Mouse (Mus musculus) right cerebral cortex, postnatal 14 days (tissue): ENCODE data around the gene Pla2g2f.

Source experiments
- DNase-seq: peaks from one replicate; pipeline ENCODE4 v3.0.0; 2022

Gene Pla2g2f

GRCm38 (mm10) chr4:138712621-138713020 is 44.8 kb downstream of the Pla2g2f start:
- no peak for DNase-seq

GRCm38 (mm10) chr4:138712096-138712495 is 45.3 kb downstream of the Pla2g2f start:
- no peak for DNase-seq

- DNase-seq = no peak
Observed at GRCm38 (mm10) chr4:138711051-138711820, 46.2 kb downstream of the Pla2g2f start.

- DNase-seq = no peak
Observed at GRCm38 (mm10) chr4:138710633-138711032, 46.8 kb downstream of the Pla2g2f start.

GRCm38 (mm10) chr4:138709944-138710343 is 47.5 kb downstream of the Pla2g2f start:
- DNase-seq = no peak

- DNase-seq = no peak
Observed at GRCm38 (mm10) chr4:138709246-138709645, 48.2 kb downstream of the Pla2g2f start.

GRCm38 (mm10) chr4:138708636-138709035 is 48.8 kb downstream of the Pla2g2f start:
- DNase-seq = peak; percentile 62

GRCm38 (mm10) chr4:138706620-138707019 is 50.8 kb downstream of the Pla2g2f start:
- no peak for DNase-seq

GRCm38 (mm10) chr4:138704169-138704568 is 53.3 kb downstream of the Pla2g2f start:
- DNase-seq = no peak

- no peak for DNase-seq
Observed at GRCm38 (mm10) chr4:138703591-138703990, 53.8 kb downstream of the Pla2g2f start.

- DNase-seq = no peak
Observed at GRCm38 (mm10) chr4:138702528-138702927, 54.9 kb downstream of the Pla2g2f start.

- no peak for DNase-seq
Observed at GRCm38 (mm10) chr4:138702031-138702430, 55.4 kb downstream of the Pla2g2f start.

GRCm38 (mm10) chr4:138701111-138701510 is 56.3 kb downstream of the Pla2g2f start:
- no peak for DNase-seq
